Mouse (Mus musculus): ENCODE results near the gene Zzz3.

Gene Zzz3

DNA sequence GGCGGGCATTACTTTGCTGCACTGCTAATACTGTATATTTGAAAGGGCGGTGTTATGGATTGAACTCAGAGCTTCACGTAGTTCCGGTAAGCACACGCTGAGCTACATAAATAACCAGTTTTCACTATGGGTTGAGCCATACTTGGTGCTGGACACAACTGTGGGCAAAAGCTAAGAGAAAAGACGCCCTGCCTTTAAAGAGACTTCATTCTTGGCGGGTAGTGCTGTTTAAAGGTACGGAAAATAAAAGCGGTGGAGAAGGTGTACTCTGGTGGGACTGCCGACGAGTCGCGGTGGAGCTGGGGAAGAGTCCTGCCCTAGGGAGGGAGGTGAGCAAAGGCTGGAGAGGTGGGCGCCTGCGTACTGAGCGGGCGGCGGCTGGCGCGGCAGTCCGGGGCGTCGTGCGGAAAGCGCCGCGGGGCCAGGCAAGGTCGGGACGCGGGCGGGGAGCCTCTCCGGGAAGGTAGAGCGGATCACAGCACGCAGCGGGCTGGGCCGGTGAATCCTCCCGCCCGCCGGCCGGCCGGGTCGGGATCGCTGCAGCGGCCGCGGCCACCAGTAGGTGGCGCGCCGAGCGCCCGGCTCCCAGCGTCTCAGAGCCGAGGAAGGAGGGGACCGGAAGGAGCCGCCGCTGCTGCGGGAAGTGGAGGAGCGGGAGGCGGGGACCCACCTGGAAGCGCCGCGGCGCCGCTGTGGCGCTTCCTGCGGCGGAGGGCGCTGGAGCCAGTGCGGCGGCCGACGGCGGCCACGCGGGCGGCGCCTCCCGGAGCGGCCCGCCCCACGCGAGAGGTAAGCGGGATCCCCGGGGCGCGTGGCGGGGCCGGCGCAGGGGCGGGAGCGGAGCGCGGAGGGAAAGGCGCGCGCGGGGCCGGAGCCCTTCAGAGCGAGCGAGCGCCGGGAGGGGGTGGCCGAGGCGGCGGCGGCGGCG lies at the start of gene Zzz3:
Gene Zzz3, plus strand, starts transcription at position 124 of the 928 bp plus-strand sequence.
- in situ Hi-C loops (cut with MboI, MseI), result loop anchor here in 1 of 2 experiments (5.0 kb wide), 1 partner anchor 317 kb away; the partner anchor contains the start of gene Pigk

DNA sequence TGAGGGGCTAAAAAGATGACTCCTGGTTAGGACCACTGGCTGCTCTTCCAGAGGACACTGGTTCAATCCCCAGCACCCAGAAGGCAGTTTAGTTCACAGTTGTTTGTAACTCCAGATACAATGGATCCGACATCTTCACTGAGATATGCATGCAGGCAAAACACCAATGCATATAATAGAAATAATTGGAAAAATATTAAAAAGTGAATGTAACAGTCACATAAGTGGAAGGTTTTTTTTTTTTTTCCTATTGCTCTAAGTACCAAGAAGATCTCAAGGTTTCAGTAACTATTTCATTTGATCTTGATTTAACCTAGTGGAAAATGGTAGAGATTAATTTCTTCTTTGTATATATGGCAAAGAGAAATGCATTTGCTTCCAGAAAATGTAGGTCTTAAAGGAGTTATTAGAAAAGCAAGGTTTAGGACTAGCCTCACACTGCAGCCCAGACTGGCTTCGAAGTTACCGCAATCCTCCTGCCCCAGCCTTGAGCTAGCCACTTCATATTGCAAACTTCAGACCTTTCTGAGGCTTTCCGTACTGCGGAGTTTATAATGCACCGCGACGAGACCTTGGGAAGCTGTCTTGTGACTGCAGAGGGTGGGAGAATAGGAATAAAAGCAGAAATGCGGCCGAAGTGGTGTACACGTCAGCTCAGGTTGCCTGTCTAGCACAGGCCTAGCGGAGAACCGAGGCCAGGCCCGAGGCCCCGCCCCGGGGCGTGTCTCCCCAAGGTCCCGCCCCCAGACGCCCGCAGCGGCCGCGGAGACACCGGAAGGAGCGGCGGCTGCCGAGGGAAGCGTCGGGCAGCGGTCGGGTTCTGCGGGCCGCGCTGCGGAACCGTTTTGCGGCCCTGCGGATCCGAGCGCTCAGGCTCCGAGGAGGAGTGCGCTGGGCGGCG lies 49.3 kb upstream of the Zzz3 start, which contains the start of gene Usp33:
Gene Usp33, plus strand, starts transcription at position 747 of the 901 bp plus-strand sequence.
- in situ Hi-C loops (cut with MboI, MseI), result loop anchor here in 1 of 2 experiments (10.0 kb wide), 1 partner anchor 151 kb away; no protein-coding TSS in a partner anchor

DNA sequence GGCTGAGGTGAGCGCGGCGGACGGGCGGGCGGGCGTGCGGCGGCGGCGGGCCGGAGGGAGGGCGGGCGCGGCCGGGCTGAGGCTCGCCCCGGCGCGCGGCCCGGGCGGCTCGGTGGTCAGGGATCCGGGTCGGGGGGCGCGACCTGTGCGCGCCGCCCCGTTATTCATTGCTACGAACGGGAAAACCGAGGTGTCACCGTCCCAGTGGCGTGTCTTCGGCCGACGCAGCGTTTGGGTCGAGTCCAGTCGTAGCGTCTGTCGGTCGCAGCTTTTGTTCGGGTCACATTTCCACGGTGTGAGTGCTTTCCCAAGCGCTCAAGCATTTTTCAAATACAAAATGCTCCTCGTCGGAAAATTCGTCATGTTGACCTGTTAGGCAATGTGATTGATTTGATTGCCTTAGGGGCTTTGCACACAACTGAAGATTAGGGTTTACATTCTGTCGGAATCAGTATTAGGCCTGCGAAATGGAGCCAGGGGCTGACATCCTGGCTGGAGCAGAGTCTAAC lies 48.6 kb upstream of the Zzz3 start:
- in situ Hi-C loops (cut with MboI, MseI), result loop anchor here in 1 of 2 experiments (10.0 kb wide), 1 partner anchor 152 kb away; no protein-coding TSS in a partner anchor

- in situ Hi-C loops (cut with MboI, MseI), result loop anchor here in 1 of 2 experiments (10.0 kb wide), 1 partner anchor 152 kb away; no protein-coding TSS in a partner anchor
These were observed 48.0 kb upstream of the Zzz3 start for GRCm38 (mm10) chr3:152347227-152347626.

DNA sequence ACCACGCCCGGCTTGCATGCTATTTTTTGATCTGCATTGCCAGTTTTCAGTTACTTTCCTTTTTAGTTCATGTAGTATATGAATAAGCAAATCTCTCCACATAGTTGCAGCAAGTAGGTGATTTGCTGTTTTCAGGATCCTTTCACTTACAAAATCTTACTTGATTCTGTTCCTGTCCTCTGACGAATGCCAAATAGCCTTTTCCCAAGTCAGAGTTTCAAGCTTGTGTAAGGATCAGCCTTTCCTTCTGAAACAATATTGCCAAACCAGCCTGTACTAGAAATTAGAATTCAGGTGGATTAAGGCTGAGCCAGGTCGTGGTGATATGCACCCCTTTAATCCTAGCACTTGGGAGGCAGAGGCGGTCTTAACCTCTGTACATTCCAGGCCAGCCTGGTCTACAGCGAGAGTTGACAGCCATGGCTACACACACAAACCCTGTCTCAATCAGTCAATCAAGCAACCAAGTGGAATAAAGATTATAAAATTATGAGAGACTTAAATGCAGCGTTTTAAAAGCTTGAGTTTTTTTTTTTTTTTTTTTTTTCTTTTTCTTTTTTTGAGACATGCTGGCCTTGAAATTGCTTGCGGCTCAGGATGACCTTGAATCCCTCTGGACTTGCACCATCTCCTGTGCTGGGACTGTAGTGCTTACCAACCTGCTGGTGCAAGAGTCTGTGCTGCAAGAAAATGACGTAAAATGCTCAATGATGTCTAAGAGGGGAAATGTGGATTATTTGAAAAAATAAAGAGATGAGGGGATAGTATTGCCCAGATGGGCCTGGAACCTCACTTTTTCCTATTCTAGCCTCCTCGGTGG lies 47.1 kb upstream of the Zzz3 start:
- in situ Hi-C loops (cut with MboI, MseI), result loop anchor here in 1 of 2 experiments (10.0 kb wide), 1 partner anchor 153 kb away; no protein-coding TSS in a partner anchor

GRCm38 (mm10) chr3:152350431-152350830 lies 44.8 kb upstream of the Zzz3 start:
- in situ Hi-C loops (cut with MboI, MseI), result no loop called here

GRCm38 (mm10) chr3:152350966-152351365 lies 44.3 kb upstream of the Zzz3 start:
- in situ Hi-C loops (cut with MboI, MseI), result no loop called here

DNA sequence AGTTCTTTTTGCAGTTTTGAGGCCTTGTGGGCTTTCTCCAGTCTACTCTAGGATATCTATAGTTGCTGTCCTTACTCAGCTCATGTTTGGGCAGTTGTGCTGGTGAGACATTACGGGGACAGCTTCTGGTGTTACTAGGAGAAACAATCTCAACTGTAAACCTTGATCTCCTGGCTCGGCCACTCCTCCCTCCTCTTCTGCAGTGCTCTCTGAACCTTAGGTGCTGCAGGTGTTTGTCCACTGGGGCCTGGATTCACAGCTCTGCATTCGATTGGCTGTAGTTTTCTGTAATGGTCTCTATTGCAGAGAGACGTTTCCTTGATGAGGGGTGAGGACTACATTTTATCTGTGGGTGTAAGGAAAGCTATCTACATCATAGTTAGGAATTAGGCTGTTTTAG lies 43.0 kb upstream of the Zzz3 start:
- in situ Hi-C loops (cut with MboI, MseI), result no loop called here

- in situ Hi-C loops (cut with MboI, MseI), result no loop called here
These were observed 41.7 kb upstream of the Zzz3 start for GRCm38 (mm10) chr3:152353434-152354177.

GRCm38 (mm10) chr3:152355361-152355760 lies 39.9 kb upstream of the Zzz3 start:
- in situ Hi-C loops (cut with MboI, MseI), result no loop called here

DNA sequence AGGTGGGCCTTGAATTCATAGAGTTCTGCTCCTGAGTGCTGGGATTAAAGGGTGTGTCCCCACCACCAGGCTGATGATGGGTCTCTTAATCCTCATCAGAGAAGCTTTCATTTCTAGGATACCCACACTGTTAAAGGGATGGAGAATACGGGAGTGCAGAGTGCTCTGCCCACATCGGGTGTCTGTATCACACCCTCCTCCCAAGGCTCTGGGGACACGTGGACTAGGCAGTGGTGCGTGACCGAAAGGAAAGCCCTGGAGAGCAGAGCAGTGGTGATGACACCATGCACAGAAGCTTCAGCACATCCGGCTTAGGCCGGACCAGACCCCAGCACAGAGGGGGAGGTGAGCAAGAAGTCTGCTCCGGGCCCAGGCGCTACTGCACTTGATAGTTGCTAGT lies 38.5 kb upstream of the Zzz3 start:
- in situ Hi-C loops (cut with MboI, MseI), result no loop called here

DNA sequence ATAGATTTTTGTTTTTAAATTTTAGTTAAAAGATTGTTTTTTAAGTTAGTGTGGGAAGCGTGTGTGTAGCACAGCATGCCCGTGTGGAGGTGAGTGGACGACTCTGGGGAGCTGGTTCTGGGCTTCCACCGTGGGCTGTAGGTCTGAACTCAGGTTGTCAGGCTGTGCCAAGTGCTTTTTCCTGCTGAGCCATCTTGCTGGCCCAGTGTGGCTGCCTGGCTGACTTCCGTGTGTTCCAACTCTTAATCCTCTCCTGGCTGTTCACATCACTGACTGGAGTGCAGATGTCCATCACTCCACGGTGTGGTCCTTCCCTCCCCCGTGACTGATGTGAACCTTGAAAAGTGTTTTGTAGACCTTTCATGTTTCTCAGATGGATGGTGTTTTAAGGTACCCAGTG lies 36.1 kb upstream of the Zzz3 start:
- in situ Hi-C loops (cut with MboI, MseI), result no loop called here

- in situ Hi-C loops (cut with MboI, MseI), result no loop called here
These were observed 31.1 kb upstream of the Zzz3 start for GRCm38 (mm10) chr3:152364181-152364580.

DNA sequence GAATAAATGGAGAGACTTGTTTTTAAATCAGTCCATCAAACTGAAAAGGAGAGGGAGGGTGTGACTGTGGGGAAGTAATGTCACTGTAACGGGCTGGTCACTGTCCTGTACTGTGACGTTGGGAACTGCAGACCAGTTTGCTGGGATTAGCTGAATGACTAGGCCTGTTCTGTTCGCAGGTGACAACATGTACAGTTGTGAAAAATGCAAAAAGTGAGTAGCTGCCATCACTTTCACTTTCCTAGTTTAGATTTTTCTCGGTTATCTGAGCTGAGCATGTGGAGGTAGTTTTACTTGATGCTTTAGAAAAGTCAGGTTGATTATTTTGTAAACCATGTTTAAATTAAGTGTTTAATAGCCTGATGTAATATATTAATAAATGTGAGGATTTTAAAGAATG lies 19.2 kb upstream of the Zzz3 start:
- in situ Hi-C loops (cut with MboI, MseI), result no loop called here

- in situ Hi-C loops (cut with MboI, MseI), result no loop called here
These were observed 11.2 kb upstream of the Zzz3 start for GRCm38 (mm10) chr3:152384106-152384505.

- in situ Hi-C loops (cut with MboI, MseI), result loop anchor here in 1 of 2 experiments (5.0 kb wide), 1 partner anchor 316 kb away; the partner anchor contains the start of gene Pigk
These were observed 1.2 kb downstream of the Zzz3 start for GRCm38 (mm10) chr3:152396278-152396987.

DNA sequence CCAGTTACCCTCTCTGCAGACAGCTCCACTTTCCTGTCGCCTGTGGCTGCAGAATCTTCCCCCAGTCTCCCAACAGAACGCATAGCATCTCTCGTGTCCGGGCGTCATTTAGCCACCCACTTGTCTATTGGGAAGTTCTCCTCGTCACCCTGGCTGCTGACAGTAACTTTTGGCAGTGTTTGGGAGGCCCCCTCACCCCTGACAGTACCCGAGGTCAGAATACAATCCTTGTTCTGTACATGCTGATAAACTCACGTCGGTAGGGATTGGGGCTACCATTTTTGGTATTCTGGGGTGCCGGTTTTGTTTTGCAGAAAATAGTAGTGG lies 1.7 kb downstream of the Zzz3 start:
- in situ Hi-C loops (cut with MboI, MseI), result loop anchor here in 1 of 2 experiments (5.0 kb wide), 1 partner anchor 315 kb away; the partner anchor contains the start of gene Pigk

DNA sequence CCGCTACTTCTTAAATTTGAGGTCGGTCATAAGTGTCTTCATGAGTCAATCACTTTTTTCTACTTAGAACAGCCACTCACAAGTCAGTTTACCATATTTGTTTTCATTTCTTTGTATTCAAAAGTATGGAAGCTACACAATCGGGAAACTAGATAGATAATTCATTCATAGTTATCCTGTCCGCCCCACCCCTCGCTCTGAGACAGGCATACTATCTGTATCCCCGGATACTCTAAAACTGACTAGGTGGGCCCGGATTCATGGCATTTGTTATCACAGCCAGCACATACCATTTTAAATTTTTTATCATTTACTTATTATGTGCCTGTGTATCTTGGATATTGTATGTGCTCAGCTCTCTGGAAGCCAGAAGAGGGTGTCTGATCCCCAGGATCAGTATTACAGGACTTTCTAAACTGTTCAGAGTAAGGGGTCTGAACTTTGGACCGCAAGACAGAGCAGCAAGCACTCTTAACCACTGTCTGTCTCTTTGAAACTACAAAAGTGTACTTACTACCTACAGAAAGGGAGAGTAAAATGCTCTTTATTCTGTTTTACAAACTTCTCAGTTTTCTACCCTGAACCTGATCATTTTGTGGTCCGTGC lies 2.2 kb downstream of the Zzz3 start:
- in situ Hi-C loops (cut with MboI, MseI), result loop anchor here in 1 of 2 experiments (5.0 kb wide), 1 partner anchor 315 kb away; the partner anchor contains the start of gene Pigk

- in situ Hi-C loops (cut with MboI, MseI), result no loop called here
These were observed 5.2 kb downstream of the Zzz3 start for GRCm38 (mm10) chr3:152400441-152400840.

Measured in T-helper 17 cell (primary cell).